Mouse (Mus musculus) adrenal gland, adult (tissue): ENCODE measurements around the gene Vmn1r3.
"Not testable (repeated sequence)": the region's sequence is repeated elsewhere in the genome, so short reads cannot be mapped to it uniquely, and the experiment has no call there.

Source experiments
- DNase-seq, 2 experiments: peaks; one replicate each; pipeline ENCODE4 v3.0.0; 2022 to 2023; ENCODE audit warnings: low spot score in 1 of 2; ENCODE audit not compliant: inconsistent age in 2 of 2

Gene Vmn1r3

DNA sequence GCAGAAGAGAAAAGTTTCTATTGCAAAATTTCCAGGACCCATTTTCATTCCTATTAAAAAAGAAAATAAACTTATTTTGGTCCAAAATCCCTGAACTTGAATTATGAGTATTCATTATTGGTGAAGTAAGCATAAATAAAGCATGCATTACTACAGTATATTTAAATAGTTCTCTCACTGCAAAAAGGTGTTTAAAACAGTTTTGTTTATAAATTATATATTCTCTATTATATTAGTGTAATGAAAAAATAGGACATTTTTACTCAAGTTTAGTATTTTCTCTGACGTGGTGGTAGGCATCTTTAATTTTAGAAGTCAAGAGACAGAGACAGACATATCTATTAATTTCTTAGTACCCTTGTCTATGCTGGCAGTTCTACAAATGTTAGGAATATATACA, at the start of gene Vmn1r3:
Gene Vmn1r3 (minus strand): TSS at position 101 of the 400 bp plus-strand sequence.
- not testable (repeated sequence) for DNase-seq

DNA sequence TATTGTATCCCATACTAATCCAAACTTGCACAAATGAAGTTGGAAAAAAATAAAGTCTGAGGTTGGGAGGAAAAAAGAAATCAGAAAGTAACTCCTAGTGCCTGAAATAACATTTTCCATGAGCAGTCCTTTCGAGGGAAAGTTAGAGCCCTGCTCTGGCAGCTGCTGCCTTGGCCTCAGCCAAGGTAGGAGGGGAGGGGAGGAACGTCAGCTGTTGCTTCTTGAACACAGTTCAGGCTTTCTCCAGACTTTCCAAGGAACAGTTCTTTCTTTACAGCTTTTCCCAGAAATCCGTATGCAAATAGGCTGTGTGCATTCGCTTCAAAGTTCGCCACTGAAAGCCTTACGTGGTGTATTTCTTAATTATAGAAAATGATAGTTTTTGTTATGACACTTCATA, 46.9 kb upstream of the Vmn1r3 start:
- DNase-seq: peak in 1 of 2 experiments; percentile 78

DNA sequence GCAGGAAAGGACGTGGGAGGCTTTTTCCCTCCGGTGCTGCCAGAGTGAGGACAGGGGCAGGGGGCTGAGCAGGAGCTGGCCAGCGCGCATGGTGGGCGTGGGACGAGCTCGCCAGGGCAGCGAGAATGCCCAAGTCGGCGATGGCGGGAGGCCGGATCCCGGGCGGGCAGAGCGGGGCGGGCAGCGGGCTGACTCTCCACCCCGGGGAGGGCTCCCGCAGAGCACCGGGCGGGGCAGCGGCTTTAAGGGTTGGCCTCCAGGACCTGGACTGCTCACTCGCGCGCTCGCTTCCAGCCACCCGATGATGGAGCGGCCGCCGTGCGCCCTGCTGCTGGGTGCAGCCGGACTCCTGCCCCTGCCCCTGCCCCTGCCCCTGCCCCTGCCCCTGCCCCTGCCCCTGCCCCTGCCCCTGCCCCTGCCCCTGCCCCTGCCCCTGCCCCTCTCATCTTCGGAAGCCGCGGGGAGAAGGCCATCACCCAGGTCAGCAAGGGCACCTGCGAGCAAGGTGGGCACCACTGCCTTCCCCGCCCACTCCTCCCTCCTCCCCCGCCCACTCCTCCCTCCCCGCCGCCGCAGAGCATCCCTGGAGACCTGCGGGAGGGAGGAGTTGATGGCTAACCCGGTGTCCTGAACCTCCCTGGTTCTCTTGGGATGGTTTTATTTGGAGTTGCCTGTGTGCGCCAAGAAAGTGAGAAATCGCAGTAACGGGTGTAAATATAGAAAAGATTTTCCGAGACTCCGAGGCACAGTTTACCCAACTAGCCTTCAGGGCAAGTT, 45.9 kb upstream of the Vmn1r3 start:
- peak; percentile 43 to 81 for DNase-seq

DNA sequence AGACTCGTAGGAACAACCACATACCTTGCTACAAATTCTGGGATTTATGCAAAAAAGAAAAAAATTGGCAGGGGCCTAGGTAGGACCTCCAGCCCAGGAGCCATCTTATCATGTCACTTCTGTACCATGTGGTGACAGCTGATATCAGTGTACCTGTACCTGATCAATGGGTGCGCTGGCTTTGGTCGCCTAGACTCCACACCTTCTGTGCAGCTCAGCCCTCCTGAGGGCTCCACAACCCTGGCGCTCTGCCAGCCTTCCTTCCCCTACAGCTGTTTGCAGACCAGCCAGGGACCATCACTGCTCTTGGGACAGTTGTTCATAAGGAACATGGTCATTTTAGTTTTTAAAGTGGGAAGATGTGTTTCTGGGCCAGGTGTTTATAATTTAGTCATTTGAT, 44.4 kb upstream of the Vmn1r3 start:
- DNase-seq: peak; percentile 31 to 61

DNA sequence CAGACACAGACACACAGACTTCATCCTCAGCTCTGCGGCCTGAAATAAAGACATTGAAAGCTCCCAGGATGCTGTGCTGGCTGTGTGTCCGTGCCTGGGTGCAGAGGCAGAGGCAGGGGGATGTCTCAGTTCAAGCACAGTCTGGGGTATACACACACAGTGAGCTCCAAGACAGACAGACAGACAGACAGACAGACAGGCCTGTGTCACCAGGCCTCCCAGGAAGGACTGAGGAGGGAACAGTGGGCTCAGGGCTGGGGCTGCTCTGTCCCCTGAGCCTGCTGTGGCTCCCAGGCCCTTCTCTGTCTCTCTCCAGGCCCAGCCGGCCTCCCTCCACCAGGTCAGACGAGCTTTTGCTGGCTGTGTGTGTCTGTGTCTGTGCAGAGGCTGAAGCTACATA, 43.3 kb upstream of the Vmn1r3 start:
- DNase-seq: peak in 1 of 2 experiments; percentile 18

DNA sequence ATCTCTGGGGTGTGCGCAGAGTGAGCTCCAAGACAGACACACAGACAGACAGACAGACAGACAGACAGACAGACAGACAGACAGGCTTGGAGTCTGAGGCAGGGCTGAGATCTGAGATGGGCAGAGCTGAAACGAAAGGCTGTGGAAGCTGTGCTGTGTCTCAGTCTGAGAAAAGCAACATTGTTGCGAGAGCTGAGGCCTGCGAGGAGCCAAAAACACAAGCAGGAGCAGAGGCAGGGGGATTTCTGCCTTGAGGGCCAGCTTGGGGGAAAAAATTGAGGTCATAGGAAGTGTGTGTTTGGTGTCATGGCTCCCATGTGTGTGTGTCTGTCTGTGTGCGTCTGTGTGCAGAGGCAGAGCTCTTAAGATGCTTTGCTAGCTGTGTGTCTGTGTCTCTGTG, 42.6 kb upstream of the Vmn1r3 start:
- peak in 1 of 2 experiments; percentile 15 for DNase-seq

DNA sequence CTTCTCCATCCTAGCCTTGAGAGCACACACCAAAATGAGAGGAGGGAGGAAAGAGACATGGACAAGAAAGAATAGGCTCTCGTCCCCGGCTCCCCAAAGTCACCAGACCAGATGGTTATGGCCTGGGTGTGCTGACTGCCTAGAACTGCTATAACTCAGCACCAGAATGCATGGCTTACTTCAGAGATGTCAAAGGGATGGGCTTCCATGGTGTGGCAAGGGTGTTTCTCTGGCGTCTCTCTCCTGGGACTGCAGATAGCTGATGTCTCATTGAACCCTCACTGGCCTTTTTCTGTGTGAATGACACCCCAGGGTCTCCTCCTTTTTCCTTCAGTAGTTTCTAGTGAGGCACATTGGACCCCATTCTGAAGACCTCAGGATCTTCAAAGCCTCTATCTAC, 41.3 kb upstream of the Vmn1r3 start:
- DNase-seq: peak in 1 of 2 experiments; percentile 20

DNA sequence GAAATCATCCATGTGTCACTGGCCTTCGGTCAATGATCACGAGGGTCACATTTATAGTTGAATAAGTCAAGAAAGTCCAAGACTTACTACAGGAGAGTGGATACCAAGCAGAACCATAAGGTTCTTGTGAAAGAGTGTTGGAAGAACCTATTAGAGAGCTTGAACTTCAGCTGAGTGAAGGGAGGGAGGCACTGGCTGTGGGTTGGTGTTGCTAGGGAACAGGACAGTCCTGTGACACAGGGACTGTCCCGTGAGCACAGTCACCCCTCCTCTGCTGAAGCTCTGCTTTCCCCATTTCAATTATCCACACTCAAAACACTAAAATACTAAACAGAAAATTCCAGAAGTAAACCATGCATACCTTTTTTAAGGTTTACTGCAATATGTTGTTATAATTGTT, 40.3 kb upstream of the Vmn1r3 start:
- DNase-seq: not testable (repeated sequence)

DNA sequence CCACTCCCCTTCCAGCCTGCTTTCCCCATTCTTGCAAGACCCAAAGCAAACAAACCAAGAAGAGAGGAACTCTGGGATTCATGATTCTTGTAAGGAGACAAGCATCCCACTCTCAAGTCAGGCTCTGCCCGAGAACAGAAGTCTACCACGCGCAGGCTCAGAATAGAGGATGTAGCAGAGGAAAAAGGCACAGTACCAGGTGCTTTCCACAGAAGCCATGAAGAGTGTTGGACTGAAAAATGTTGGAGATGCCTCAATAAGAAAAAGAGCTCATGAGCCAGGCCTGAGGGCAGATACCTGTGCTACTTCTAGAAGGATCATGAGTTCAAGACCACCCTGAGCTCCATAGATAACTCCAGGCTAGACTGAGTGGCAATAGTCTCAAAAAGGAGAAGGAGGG, 39.7 kb upstream of the Vmn1r3 start:
- not testable (repeated sequence) for DNase-seq

DNA sequence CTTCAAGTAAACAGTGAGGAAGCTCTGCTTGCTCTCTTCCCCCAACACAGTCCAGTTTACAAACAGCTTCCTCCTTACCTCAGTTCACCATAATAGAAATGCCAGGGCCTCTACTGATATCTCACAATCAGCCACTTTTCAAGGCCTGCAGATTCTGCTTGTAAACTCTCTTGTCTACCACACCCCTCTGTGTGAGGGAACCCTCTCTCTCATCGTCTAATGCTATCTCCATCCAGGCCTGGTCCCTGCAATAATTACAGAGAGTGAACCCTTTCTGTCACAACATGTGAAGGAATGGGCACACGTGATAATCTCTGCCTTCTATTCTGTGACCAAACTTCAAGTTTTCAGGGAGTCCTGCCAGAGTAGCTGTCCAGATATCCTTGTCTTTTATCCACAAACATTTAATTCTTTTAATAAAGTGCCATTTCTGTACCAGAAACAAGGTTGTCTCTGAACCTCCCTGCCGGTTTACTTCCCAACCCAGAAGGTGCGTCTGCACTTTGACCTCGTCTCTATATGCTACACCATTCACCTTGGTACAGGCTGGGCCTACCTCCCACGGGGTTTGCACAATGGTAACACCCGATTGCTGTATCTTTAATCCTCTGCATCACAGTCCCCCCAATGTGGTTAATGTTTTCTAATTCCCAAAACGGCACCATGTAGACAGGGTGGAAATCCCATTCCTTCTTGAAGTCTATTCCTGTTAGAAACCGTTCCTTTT, 38.5 kb upstream of the Vmn1r3 start:
- DNase-seq: not testable (repeated sequence)

DNA sequence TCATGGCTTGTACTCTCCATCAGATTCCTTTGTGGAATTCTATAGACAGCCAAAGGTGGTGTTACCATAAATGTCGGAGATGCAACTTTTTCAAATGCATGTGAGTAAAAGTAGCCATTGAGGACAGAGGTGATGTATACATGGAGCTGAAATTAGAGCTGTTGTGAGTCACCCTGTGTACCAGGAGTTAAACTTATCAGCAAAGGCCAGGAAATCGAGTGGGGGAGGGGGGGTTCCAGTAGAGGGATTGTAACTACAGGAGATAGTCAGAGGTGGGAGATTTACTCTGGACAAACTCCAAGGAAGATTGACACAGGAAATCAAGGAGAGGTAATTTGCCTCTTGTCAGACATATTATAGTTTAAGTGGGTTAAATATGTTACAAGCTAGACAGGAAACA, 31.2 kb upstream of the Vmn1r3 start:
- DNase-seq: not testable (repeated sequence)

DNA sequence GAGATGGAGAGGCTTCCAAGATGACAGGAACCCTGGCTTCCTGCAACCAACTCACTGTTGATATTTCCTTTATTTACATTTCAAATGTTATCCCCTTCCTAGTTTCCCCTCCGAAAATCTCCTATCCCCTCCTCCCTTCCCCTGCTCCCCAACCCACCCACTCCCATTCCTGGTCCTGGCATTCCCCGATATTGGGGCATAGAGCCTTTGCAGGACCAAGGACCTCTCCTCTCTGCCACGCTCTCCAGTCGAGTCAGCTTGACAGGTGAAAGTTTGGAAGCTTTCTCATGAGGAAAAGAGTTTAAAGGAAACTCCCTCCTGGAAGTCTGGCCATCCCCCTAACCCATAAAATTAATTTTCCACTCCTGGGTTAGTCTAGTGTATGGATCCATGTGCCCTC, 28.2 kb upstream of the Vmn1r3 start:
- DNase-seq: not testable (repeated sequence)

DNA sequence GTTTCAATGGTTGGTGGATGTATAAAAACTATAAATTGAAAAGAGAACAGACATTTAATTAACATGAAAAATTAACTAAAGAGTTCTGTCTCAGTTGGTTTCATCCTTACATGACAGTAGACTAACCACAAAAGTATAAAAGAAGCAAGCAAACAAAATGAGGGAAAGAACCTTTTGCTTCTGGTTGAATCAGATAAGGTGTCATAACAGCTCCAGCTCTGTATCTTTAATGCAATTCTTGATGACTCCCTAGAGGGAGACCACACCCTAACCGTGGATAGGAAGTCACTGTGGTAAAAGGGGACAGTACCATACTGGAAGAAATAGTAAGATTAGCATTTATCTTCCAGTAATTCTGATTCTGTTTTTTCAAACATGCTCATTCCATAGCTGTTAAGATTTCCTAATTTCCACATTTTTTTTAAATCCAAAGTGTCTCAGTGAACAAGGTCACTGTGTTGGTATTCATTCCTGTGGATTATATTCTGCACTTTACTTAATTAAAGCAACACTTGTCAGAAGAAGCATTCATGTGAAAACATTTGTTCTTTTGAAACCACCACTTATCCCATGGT, 24.6 kb upstream of the Vmn1r3 start:
- DNase-seq: not testable (repeated sequence)

DNA sequence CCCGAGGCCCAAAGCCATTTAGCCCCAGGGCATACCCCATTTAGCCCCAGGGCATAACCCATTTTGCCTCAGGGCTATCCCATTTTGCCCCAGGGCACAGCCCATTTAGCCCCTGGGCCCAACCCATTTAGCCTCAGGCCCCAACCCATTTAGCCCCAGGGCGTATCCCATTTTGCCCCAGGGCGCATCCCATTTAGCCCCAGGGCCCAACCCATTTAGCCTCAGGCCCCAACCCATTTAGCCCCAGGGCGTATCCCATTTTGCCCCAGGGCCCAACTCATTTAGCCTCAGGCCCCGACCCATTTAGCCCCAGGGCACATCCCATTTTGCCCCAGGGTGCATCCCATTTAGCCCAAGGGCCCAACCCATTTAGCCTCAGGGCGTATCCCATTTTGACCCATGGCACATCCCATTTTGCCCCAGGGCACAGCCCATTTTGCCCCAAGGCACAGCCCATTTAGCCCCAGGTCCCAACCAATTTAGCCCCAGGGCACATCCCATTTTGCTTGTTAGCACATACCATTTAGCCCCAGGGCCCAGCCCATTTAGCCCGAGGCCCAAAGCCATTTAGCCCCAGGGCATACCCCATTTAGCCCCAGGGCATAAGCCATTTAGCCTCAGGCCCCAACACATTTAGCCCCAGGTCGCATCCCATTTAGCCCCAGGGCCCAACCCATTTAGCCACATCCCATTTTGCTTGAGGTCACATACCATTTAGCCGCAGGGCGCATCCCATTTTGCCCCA, 8.2 kb downstream of the Vmn1r3 start:
- not testable (repeated sequence) for DNase-seq

DNA sequence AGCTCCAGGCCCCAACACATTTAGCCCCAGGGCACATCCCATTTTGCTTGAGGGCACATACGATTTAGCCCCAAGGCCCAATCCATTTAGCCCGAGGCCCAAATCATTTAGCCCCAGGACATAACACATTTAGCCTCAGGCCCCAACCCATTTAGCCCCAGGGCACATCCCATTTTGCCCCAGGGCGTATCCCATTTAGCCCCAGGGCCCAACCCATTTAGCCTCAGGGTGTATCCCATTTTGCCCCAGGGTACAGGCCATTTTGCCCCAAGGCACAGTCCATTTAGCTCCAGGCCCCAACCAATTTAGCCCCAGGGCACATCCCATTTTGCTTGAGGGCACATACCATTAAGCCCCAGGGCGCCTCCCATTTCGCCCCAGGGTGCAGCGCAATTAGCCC, 9.0 kb downstream of the Vmn1r3 start:
- not testable (repeated sequence) for DNase-seq

DNA sequence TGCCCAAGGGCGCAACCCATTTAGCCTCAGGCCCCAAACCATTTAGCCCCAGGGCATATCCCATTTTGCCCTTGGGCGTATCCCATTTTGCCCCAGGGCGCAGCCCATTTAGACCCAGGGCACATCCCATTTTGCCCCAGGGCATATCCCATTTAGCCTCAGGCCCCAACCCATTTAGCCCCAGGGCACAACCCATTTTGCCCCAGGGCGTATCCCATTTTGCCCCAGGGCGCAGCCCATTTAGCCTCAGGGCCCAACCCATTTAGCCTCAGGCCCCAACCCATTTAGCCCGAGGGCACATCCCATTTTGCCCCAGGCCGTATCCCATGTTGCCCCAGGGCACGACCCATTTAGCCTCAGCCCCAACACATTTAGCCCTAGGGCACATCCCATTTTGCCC, 9.4 kb downstream of the Vmn1r3 start:
- DNase-seq: not testable (repeated sequence)

DNA sequence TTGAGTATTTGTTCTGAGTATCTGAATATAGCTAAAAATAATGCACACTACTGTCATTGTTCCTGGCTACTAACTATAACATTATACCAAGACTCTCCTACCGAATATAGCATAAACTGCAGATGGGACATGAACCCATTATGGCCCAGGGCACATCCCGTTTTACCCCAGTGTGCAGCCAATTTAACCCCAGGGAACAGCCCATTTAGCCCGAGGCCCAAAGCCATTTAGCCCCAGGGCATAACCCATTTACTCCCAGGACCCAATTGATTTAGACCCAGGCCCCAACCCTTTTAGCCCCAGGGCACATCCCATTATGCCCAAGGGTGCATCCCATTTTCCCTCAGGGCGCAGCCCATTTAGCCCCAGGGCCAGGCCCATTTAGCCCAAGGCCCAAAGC, 10.6 kb downstream of the Vmn1r3 start:
- not testable (repeated sequence) for DNase-seq

DNA sequence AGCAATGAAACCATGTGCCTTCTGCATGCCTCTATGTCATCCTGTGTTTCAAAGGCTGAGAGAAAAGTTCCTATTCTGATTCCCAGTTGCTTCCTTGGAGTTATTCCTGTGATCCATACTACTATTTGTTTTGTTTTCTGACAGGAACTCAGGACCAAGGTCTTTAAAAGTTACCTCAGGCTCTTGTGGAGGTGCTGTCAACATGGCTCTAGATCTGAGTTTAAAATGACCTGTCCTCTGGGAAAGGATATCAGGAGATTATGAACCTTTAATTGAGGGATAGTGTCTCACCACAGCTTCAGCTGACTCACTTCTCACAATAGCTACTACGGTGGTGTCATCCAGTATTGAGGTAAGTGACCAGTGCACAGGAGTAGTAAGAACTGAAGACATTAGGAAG, 18.1 kb downstream of the Vmn1r3 start, which contains the start of gene Vmn1r2:
Gene Vmn1r2 (plus strand): TSS at position 301 of the 400 bp plus-strand sequence.
- not testable (repeated sequence) for DNase-seq

DNA sequence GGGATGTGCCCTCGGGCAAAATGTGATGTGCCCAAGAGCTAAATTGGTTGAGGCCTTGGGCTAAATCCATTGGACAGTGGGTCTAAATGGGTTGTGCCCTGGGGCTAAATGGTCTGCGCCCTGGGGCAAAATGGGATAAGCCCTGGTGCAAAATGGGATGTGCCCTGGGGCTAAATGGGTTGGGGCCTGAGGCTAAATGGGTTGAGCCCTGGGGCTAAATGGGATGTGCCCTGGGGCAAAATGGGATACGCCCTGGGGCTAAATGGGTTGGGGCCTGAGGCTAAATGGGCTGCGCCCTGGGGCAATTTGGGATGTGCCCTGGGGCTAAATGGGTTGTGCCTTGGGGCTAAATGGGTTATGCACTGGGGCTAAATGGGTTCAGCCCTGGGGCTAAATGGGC, 20.1 kb downstream of the Vmn1r3 start:
- no peak for DNase-seq

DNA sequence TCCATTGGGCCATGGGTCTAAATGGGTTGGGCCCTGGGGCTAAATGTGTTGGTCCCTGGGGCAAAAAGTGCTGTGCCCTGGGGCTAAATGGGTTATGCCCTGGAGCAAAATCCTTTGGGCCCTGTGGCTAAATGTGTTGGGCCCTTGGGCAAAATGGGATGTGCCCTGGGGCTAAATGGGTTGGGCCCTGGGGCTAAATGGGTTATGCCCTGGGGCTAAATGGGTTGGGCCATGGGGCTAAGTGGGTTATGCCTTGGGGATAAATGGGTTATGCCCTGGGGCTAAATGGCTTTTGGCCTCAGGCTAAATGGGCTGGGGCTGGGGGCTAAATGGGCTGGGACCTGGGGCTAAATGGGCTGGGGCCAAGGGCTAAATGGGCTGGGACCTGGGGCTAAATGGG, 20.7 kb downstream of the Vmn1r3 start:
- not testable (repeated sequence) for DNase-seq

DNA sequence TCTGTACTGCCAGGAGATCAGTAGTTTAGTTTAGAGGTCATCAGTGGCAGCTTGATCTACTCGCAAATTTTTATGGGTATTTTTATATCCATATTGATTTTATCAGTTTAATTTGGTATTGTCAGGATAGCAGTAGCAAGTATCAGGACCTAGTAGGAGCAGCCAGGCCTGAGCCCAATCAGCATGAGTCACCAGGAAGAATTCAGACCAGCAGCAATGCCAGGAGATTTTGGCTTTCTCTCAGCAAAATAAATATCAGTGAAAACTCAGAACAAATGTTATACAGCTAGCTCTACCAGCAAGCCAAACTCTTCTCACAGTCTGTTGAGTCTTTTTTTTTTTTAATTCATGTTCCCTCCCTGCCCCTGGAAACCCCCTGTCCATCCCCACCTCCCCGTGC, 31.8 kb downstream of the Vmn1r3 start:
- DNase-seq: peak; percentile 21 to 62
